Mouse (Mus musculus) forebrain, embryonic 14.5 days (tissue): ENCODE results near the gene Crb2. TPM values are rescaled to one million over a fixed set of nuclear protein-coding genes. Genes with fewer than 3 reads are reported as not detected.

Experiments used
- ATAC-seq: fragments of 200-750 bp; cut with Nextera tagmentation; 2 replicates; pipeline ENCODE4 v1.8.0; 2017; ENCODE audit warnings: mild to moderate bottlenecking, moderate library complexity
- DNase-seq: peaks from one replicate; pipeline ENCODE4 v3.0.0-alpha.2; 2015; ENCODE audit warnings: low spot score
- H3K27ac ChIP-seq: fragments of 300-500 bp; sonication (generic); 2 replicates; pipeline ENCODE4 v1.5.1; 2014; ENCODE audit warnings: low read depth, mild to moderate bottlenecking, control low read depth, low read length, moderate library complexity
- H3K27me3 ChIP-seq: fragments of 300-500 bp; sonication (generic); replicated peaks from 2 replicates; pipeline ENCODE4 v1.6.1; 2014; ENCODE audit warnings: low read length, control low read depth, mixed read lengths; ENCODE audit not compliant: control insufficient read depth, insufficient read depth
- H3K36me3 ChIP-seq: fragments of 300-500 bp; sonication (generic); 2 replicates; pipeline ENCODE4 v1.6.1; 2014; ENCODE audit warnings: low read length, control low read depth; ENCODE audit not compliant: control insufficient read depth, insufficient read depth
- H3K4me1 ChIP-seq: fragments of 300-500 bp; sonication (generic); 2 replicates; pipeline ENCODE4 v1.6.1; 2014; ENCODE audit warnings: antibody characterized with exemption, low read length, control low read depth; ENCODE audit not compliant: control insufficient read depth, insufficient read depth
- H3K4me2 ChIP-seq: fragments of 300-500 bp; sonication (generic); 2 replicates; pipeline ENCODE4 v1.6.1; 2014; ENCODE audit warnings: mild to moderate bottlenecking, control low read depth, low read length
- H3K4me3 ChIP-seq: fragments of 300-500 bp; sonication (generic); 2 replicates; pipeline ENCODE4 v1.5.1; 2014; ENCODE audit warnings: low read depth, low read length, control low read depth
- H3K9ac ChIP-seq: fragments of 300-500 bp; sonication (generic); 2 replicates; pipeline ENCODE4 v1.6.1; 2014; ENCODE audit warnings: mild to moderate bottlenecking, low read length, control low read depth, moderate library complexity
- H3K9me3 ChIP-seq: fragments of 300-500 bp; sonication (generic); replicated peaks from 2 replicates; pipeline ENCODE4 v1.6.1; 2016; ENCODE audit warnings: low read length, control low read depth, mixed read lengths; ENCODE audit not compliant: control insufficient read depth
- WGBS: fragments of 180-500 bp; shearing (Covaris S2); extraction: QIAGEN DNeasy Blood & Tissue Kit; methylation state at CpG from one replicate; pipeline ENCODE4 v1.1.7; 2014; 5-methylcytosine and 5-hydroxymethylcytosine counted together
- polyA plus RNA-seq: library from polyadenylated mRNA; unstranded; fragments of >200 nt; fragmentation: Nextera tagmentation; extraction: Ambion mirVana; gene quantifications from 2 replicates; pipeline ENCODE4 v1.2.1, GENCODE M21; 2014

Crb2 gene
- polyA plus RNA-seq, 1 experiment from 2014 or later = 4.0 TPM

DNA sequence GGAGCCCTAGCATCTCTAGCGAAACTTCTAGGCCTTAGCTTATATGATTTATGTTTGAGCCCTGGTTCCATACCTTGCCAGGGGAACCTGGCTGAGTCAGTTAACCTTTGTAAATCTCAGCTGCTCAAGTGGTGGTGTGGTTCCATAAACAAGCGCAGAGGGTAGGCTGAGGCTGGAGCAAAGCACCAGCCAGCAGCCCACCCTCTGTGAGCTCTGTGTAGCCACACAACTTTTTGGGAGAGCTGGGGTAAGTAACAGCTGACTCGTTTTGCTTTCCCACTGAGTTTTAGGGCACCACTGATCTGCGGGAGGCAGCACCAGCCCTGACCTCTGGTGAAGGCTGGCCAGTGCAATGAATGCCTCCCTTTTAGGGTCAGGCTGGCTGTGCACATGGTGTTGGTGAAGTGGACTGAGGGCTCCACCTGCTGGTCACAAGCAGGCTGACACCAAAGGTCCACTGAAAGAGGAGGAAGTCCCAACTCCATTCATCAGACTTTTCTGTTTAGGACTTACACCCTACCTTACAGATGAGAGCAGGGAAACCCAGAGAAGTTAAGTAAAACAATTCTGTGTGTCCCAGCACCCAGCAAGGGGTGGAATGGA lies 26.7 kb downstream of the Crb2 start:
- peak; percentile 79 for ATAC-seq
- WGBS = 44% methylated on average over 4 of the region's 4 CpGs
- Histone ChIP-seq H3K4me1 (no peaks in the 10 kb centered on the region), H3K4me3 (no peak overlapping the region), H3K36me3 (0 out of 2 replicates have a peak, but pooled peaks cover 2% of the 10 kb centered on the region), H3K4me2 (no peak overlapping the region), H3K9me3 (no peaks in the 10 kb centered on the region), H3K9ac (no peak overlapping the region), H3K27me3 (no peaks in the 10 kb centered on the region), H3K27ac (no peak overlapping the region)
- peak; percentile 82 for DNase-seq

GRCm38 (mm10) chr2:37811682-37812081 lies 35.6 kb downstream of the Crb2 start:
- Histone ChIP-seq H3K27me3 (no peaks in the 10 kb centered on the region), H3K27ac (peak overlapping the region; percentile 23; the same call in 1 of the 2 replicates), H3K9ac (no peak overlapping the region), H3K4me3 (no peak overlapping the region), H3K9me3 (no peaks in the 10 kb centered on the region), H3K4me1 (peaks cover 5% of the 10 kb centered on the region), H3K36me3 (peaks cover 5% of the 10 kb centered on the region; the same call in 1 of the 2 replicates), H3K4me2 (no peak overlapping the region)
- ATAC-seq = peak; percentile 33
- peak; percentile 57 for DNase-seq
- WGBS = 59% methylated on average over 2 of the region's 2 CpGs

DNA sequence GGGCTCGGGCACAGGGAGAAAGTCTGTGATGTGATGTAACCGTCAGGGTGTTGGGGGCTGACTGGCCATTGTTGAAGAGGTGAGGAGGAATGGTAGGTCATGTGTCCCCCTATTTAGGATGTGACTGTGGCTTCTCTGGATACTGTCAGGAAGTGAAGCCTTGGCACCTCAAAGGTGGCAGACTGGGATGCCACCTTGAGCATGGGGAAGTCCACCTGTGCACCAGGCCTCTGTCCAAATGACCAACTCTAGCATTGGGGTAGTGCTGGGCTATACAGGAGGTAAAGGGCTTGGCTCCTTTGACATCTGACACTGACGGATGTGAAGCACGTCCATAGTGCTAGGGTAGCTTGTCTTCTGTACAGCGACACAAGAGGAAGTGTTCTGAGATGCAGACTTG lies 36.4 kb downstream of the Crb2 start:
- ATAC-seq (no peak), DNase-seq (no peak)
- WGBS = 89% methylated on average over 5 of the region's 5 CpGs
- H3K4me3 ChIP-seq = no peak overlapping the region
- H3K9me3 ChIP-seq = no peaks in the 10 kb centered on the region
- no peak overlapping the region for H3K27ac ChIP-seq
- peaks cover 5% of the 10 kb centered on the region; the same call in 1 of the 2 replicates for H3K36me3 ChIP-seq
- no peak overlapping the region for H3K9ac ChIP-seq
- H3K4me2 ChIP-seq = no peak overlapping the region
- no peaks in the 10 kb centered on the region for H3K27me3 ChIP-seq
- H3K4me1 ChIP-seq = peaks cover 7% of the 10 kb centered on the region

DNA sequence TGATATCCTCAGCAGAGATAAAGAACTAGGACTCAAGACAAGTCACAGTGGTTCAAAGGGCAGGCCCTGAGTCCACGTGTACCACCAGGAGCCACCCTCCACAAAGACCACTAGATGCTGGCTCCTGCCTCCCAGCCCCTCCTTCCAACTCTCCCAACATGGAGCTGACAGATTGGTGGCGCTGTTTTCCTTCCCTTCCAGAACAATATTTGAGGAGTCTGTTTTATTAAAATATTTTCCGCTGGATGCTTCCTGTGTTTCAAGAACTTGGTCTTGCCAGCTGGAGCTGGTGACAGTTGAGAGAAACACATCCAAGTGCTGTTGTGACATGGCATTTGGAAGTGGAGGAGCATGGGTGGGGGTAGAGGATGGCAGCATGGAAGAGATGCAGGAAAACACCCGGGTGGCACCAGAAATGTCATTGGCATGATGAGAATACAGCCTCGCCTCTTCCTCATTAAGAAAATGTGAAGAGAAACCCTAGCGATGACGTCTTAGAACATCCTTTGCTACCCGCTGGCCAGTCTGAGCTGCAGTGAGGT lies 38.8 kb downstream of the Crb2 start:
- no peak overlapping the region for H3K9ac ChIP-seq
- no peak overlapping the region for H3K27ac ChIP-seq
- H3K4me1 ChIP-seq = peaks cover 32% of the 10 kb centered on the region
- peak; percentile 59 for DNase-seq
- H3K9me3 ChIP-seq = no peaks in the 10 kb centered on the region
- H3K36me3 ChIP-seq = peaks cover 5% of the 10 kb centered on the region; the same call in 1 of the 2 replicates
- WGBS = 70% methylated on average over 8 of the region's 8 CpGs
- H3K4me2 ChIP-seq = no peak overlapping the region
- no peak overlapping the region for H3K4me3 ChIP-seq
- H3K27me3 ChIP-seq = no peaks in the 10 kb centered on the region
- ATAC-seq = no peak

DNA sequence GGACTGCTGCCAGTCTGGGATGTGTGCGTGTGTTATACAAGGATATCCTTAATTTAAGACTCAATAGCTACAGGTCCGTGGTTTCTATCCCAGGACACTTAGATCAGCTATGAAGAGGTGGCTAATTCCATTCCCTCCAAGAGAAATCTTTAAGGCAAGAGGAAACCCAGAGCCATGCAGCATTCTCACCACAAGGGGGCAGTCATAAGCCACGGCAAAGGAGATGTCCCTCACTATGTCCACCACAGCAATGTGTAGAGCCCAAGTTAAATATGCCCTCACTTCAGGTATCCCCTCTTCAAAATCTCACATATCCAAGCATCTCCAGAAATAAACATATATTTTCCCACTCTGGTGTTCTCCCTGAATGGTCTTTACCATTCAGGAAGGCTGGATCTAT lies 39.6 kb downstream of the Crb2 start:
- ATAC-seq (peak; percentile 49; the same call in 1 of the 2 replicates), DNase-seq (peak; percentile 86)
- no peak overlapping the region for H3K27ac ChIP-seq
- H3K9me3 ChIP-seq = no peaks in the 10 kb centered on the region
- H3K4me2 ChIP-seq = no peak overlapping the region
- peaks cover 36% of the 10 kb centered on the region for H3K4me1 ChIP-seq
- no peaks in the 10 kb centered on the region for H3K27me3 ChIP-seq
- 11% methylated on average over 3 of the region's 3 CpGs for WGBS
- peaks cover 5% of the 10 kb centered on the region; the same call in 1 of the 2 replicates for H3K36me3 ChIP-seq
- no peak overlapping the region for H3K9ac ChIP-seq
- no peak overlapping the region for H3K4me3 ChIP-seq

DNA sequence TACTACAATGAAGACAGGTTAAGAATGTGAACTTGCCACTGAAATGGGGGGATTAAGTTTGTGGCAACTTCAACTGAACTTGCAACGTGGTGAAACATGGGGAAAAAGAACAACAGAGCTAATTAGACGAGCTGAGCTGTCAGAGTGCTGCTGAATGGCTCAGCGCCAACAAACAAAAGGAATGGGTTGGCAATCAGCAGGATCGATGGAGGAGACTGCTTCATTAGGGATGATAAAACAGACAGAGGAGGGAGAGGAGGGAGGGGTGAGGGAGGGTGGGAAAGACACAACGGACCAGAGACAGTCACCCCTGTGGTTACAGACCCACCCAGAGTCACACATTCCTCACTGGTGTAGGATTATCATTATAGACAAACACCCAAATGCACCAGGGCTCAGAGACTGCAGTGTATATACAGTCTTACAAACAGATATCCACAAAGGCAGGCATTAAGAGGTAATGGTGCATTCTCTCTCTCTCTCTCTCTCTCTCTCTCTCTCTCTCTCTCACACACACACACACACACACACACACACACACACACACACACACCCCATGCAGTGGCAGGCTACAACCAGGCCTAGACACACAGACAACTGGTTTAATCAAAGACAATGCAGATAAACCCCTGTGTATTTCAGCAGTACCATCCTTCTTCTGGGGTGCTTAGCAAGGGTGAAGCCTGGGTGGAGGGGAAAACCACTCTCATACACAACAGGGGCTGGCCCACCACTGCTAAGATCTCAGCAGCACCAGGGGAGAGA lies 42.9 kb downstream of the Crb2 start:
- 2% methylated on average over 5 of the region's 5 CpGs for WGBS
- Histone ChIP-seq H3K9me3 (no peaks in the 10 kb centered on the region), H3K4me1 (peaks cover 30% of the 10 kb centered on the region), H3K9ac (no peak overlapping the region), H3K27me3 (no peaks in the 10 kb centered on the region), H3K36me3 (no peaks in the 10 kb centered on the region), H3K4me3 (no peak overlapping the region), H3K4me2 (no peak overlapping the region), H3K27ac (peak overlapping the region; percentile 79)
- DNase-seq (peak; percentile 91), ATAC-seq (peak; percentile 64)

GRCm38 (mm10) chr2:37819526-37820152 lies 43.6 kb downstream of the Crb2 start:
- ATAC-seq = no peak
- DNase-seq = peak; percentile 72
- peaks cover 30% of the 10 kb centered on the region for H3K4me1 ChIP-seq
- H3K4me3 ChIP-seq = no peak overlapping the region
- H3K27ac ChIP-seq = peak overlapping the region; percentile 79
- no peaks in the 10 kb centered on the region for H3K9me3 ChIP-seq
- no peaks in the 10 kb centered on the region for H3K27me3 ChIP-seq
- no peak overlapping the region for H3K9ac ChIP-seq
- no peaks in the 10 kb centered on the region for H3K36me3 ChIP-seq
- WGBS = 27% methylated on average over 4 of the region's 4 CpGs
- no peak overlapping the region for H3K4me2 ChIP-seq

DNA sequence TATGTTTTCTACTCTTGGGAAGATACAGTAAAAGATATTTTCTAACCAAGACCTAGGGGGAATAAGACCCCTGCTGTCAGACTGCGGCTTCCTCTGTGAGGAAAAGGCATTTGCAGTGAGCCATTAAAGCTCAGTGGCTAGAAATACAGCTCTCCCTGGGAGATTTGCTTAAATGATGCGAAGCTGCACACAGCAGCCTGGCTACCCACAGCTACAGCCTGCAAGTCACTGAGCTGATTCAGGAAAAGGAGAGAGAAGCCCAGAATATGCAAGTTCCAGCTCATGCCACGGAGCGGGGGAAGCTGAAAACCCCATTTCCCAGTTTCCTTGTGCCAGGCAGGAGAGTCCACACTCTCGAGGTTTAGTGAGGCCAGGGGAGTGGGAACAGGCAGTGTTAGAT lies 46.1 kb downstream of the Crb2 start:
- Histone ChIP-seq H3K27me3 (no peaks in the 10 kb centered on the region), H3K4me2 (no peak overlapping the region), H3K4me1 (peaks cover 30% of the 10 kb centered on the region), H3K9me3 (no peaks in the 10 kb centered on the region), H3K27ac (no peak overlapping the region), H3K9ac (no peak overlapping the region), H3K36me3 (0 out of 2 replicates have a peak, but pooled peaks cover 6% of the 10 kb centered on the region), H3K4me3 (no peak overlapping the region)
- ATAC-seq (no peak), DNase-seq (no peak)
- 57% methylated on average over 5 of the region's 5 CpGs for WGBS
